ENCODE assay signal across 18 mouse cellular contexts in the genomic region with DNA sequence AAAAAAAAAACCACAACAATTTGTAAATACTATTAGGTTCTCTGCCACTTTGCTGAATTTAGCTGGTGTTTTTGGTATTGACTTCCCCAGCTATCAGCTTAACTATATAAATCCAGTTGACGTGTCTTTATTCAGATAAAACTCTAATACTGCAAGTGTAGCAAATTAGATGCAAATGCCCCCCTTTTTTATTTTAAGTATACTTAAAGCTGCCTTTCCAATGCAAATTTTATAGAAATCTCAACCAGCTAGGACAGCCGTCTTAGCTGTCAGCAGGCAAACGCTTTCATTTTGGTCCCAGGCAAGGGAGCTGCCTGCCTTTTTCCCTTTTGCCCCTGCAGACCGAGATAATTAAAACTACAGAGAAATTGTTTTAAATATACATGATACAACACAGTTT.
DNase-seq lines count a peak whose midpoint lies in the region; ATAC-seq lines count a peak whose summit lies in the region.
"Had no signal": no experiment of that assay in that cellular context is flagged by ENCODE, and none has a peak within 500 bp of the region (broad histone marks: within the 10 kb centered on the region; RNA-seq: fewer than 3 reads in every experiment).

No protein-coding gene starts in this region.

- no peaks in the 10 kb centered on the region for H3K36me3 ChIP-seq in midbrain, embryonic 11.5 days (ENCODE audit: control insufficient read depth, insufficient read depth, low read length)
- no peaks in the 10 kb centered on the region for H3K36me3 ChIP-seq in midbrain, embryonic 15.5 days (replicated peaks)
- H3K36me3 ChIP-seq in midbrain, embryonic 13.5 days, result no peaks in the 10 kb centered on the region
- no peaks in the 10 kb centered on the region for H3K36me3 ChIP-seq in midbrain, embryonic 10.5 days
- no peaks in the 10 kb centered on the region for H3K36me3 ChIP-seq in midbrain, embryonic 14.5 days (ENCODE audit: control insufficient read depth, insufficient read depth, low read length)
- H3K36me3 ChIP-seq: embryonic facial prominence, embryonic 10.5 days; embryonic facial prominence, embryonic 12.5 days had no signal

- WGBS in midbrain, embryonic 11.5 days, result 18% methylated on average over 4 of the region's 4 CpGs
- 11% methylated on average over 4 of the region's 4 CpGs for WGBS in midbrain, embryonic 15.5 days
- 10% methylated on average over 4 of the region's 4 CpGs for WGBS in midbrain, embryonic 13.5 days
- 24% methylated on average over 4 of the region's 4 CpGs for WGBS in midbrain, embryonic 10.5 days
- 9% methylated on average over 4 of the region's 4 CpGs for WGBS in midbrain, embryonic 14.5 days

- H3K4me3 ChIP-seq in midbrain, embryonic 11.5 days (ENCODE audit: low read depth, low read length), result no peak overlapping the region
- no peak overlapping the region for H3K4me3 ChIP-seq in midbrain, embryonic 15.5 days
- no peak overlapping the region for H3K4me3 ChIP-seq in midbrain, embryonic 13.5 days (replicated peaks)
- H3K4me3 ChIP-seq in midbrain, embryonic 10.5 days, result no peak overlapping the region
- no peak overlapping the region for H3K4me3 ChIP-seq in midbrain, embryonic 14.5 days (replicated peaks; ENCODE audit: low read depth, low read length)
- H3K4me3 ChIP-seq: embryonic facial prominence, embryonic 10.5 days; embryonic facial prominence, embryonic 12.5 days had no signal

- peak; percentile 34; the same call in 1 of the 2 replicates for ATAC-seq in midbrain, embryonic 11.5 days (ENCODE audit: low FRiP score)
- no peak for ATAC-seq in midbrain, embryonic 15.5 days (replicated peaks)
- ATAC-seq in midbrain, embryonic 13.5 days, result no peak
- no peak for ATAC-seq in midbrain, embryonic 14.5 days (ENCODE audit: low FRiP score, low TSS enrichment)
- ATAC-seq: forebrain, embryonic 16.5 days had no signal

- no peak for DNase-seq in midbrain, embryonic 11.5 days (ENCODE audit: low spot score, missing footprints)
- no peak for DNase-seq in midbrain, embryonic 10.5 days (ENCODE audit: low spot score)
- DNase-seq in midbrain, embryonic 14.5 days, result peak; percentile 61
- DNase-seq in frontal cortex, adult 2 months (ENCODE audit: extremely low spot score in 1 of 2, low spot score in 1 of 2), result no peak
- DNase-seq in right cerebral cortex, adult 18-20 months, result no peak
- DNase-seq: adrenal gland, adult 2 months; adrenal gland, postnatal 10 days; adrenal gland, postnatal 25 days; cerebellum, adult 11-12 months; cerebellum, adult 2 months; cerebellum, adult 9-10 months; cerebellum, postnatal 10 days; cerebellum, postnatal 25 days had no signal

- H3K9ac ChIP-seq in midbrain, embryonic 11.5 days (ENCODE audit: low read length), result no peak overlapping the region
- H3K9ac ChIP-seq in midbrain, embryonic 15.5 days, result no peak overlapping the region
- no peak overlapping the region for H3K9ac ChIP-seq in midbrain, embryonic 13.5 days (replicated peaks)
- H3K9ac ChIP-seq in midbrain, embryonic 14.5 days (replicated peaks; ENCODE audit: low read length), result no peak overlapping the region
- H3K9ac ChIP-seq: embryonic facial prominence, embryonic 12.5 days had no signal

- H3K4me1 ChIP-seq in midbrain, embryonic 11.5 days (ENCODE audit: control insufficient read depth, insufficient read depth, low read length), result peaks cover 34% of the 10 kb centered on the region
- H3K4me1 ChIP-seq in midbrain, embryonic 15.5 days, result peaks cover 27% of the 10 kb centered on the region
- peaks cover 47% of the 10 kb centered on the region for H3K4me1 ChIP-seq in midbrain, embryonic 13.5 days (replicated peaks)
- peaks cover 57% of the 10 kb centered on the region for H3K4me1 ChIP-seq in midbrain, embryonic 10.5 days
- H3K4me1 ChIP-seq in midbrain, embryonic 14.5 days (ENCODE audit: control insufficient read depth, insufficient read depth, low read length), result peaks cover 21% of the 10 kb centered on the region
- H3K4me1 ChIP-seq: embryonic facial prominence, embryonic 12.5 days had no signal

- H3K27me3 ChIP-seq in midbrain, embryonic 11.5 days (ENCODE audit: control insufficient read depth, insufficient read depth, low read length), result no peaks in the 10 kb centered on the region; the same call in 1 of the 2 replicates
- H3K27me3 ChIP-seq in midbrain, embryonic 15.5 days (replicated peaks), result peaks cover 13% of the 10 kb centered on the region
- peaks cover 57% of the 10 kb centered on the region for H3K27me3 ChIP-seq in midbrain, embryonic 13.5 days
- peaks cover 99% of the 10 kb centered on the region for H3K27me3 ChIP-seq in midbrain, embryonic 10.5 days (ENCODE audit: low read depth, poor library complexity, severe bottlenecking)
- no peaks in the 10 kb centered on the region for H3K27me3 ChIP-seq in midbrain, embryonic 14.5 days (ENCODE audit: control insufficient read depth, insufficient read depth, low read length)

- H3K4me2 ChIP-seq in midbrain, embryonic 11.5 days, result peak overlapping the region; percentile 18; the same call in 1 of the 2 replicates
- H3K4me2 ChIP-seq in midbrain, embryonic 15.5 days, result no peak overlapping the region
- 0 out of 2 replicates have a peak overlapping the region, but pooled peaks have one; percentile 2 for H3K4me2 ChIP-seq in midbrain, embryonic 13.5 days (replicated peaks)
- peak overlapping the region; percentile 13; the same call in 1 of the 2 replicates for H3K4me2 ChIP-seq in midbrain, embryonic 14.5 days (ENCODE audit: low read length)
- H3K4me2 ChIP-seq: embryonic facial prominence, embryonic 12.5 days had no signal

- H3K9me3 ChIP-seq in midbrain, embryonic 11.5 days (ENCODE audit: control insufficient read depth, low read length), result no peaks in the 10 kb centered on the region
- H3K9me3 ChIP-seq in midbrain, embryonic 15.5 days, result no peaks in the 10 kb centered on the region
- H3K9me3 ChIP-seq in midbrain, embryonic 13.5 days, result no peaks in the 10 kb centered on the region
- no peaks in the 10 kb centered on the region for H3K9me3 ChIP-seq in midbrain, embryonic 10.5 days (replicated peaks)
- H3K9me3 ChIP-seq in midbrain, embryonic 14.5 days (ENCODE audit: control insufficient read depth, low read length), result no peaks in the 10 kb centered on the region
- H3K9me3 ChIP-seq: embryonic facial prominence, embryonic 10.5 days; embryonic facial prominence, embryonic 12.5 days had no signal

- H3K27ac ChIP-seq in midbrain, embryonic 11.5 days (ENCODE audit: low read depth, low read length), result no peak overlapping the region; the same call in 1 of the 2 replicates
- H3K27ac ChIP-seq in midbrain, embryonic 15.5 days, result no peak overlapping the region
- no peak overlapping the region for H3K27ac ChIP-seq in midbrain, embryonic 13.5 days
- H3K27ac ChIP-seq in midbrain, embryonic 10.5 days (replicated peaks), result no peak overlapping the region
- H3K27ac ChIP-seq in midbrain, embryonic 14.5 days (replicated peaks; ENCODE audit: low read depth, low read length), result no peak overlapping the region; the same call in 1 of the 2 replicates
- H3K27ac ChIP-seq: embryonic facial prominence, embryonic 10.5 days; embryonic facial prominence, embryonic 12.5 days had no signal
